Mouse (Mus musculus) 3T3-L1 (cell line): ENCODE measurements around the gene Galnt10.
A peak's percentile ranks its signal among the peaks of the same experiment; 100 is the strongest.

Experiments
- DNase-seq: peaks from one replicate; pipeline ENCODE4 v3.0.0-alpha.2; 2015; ENCODE audit warnings: low read depth, low spot score

The Galnt10 gene

GRCm38 (mm10) chr11:57658214-57658613 is 13.0 kb downstream of the Galnt10 start:
- no peak for DNase-seq

GRCm38 (mm10) chr11:57658751-57659150 is 13.5 kb downstream of the Galnt10 start:
- no peak for DNase-seq

- no peak for DNase-seq
Observed at GRCm38 (mm10) chr11:57660156-57660555, 14.9 kb downstream of the Galnt10 start.

- no peak for DNase-seq
Observed at GRCm38 (mm10) chr11:57660814-57661213, 15.6 kb downstream of the Galnt10 start.

GRCm38 (mm10) chr11:57661492-57662229 is 16.4 kb downstream of the Galnt10 start:
- no peak for DNase-seq

- no peak for DNase-seq
Observed at GRCm38 (mm10) chr11:57662231-57662630, 17.0 kb downstream of the Galnt10 start.

GRCm38 (mm10) chr11:57663271-57663670 is 18.0 kb downstream of the Galnt10 start:
- no peak for DNase-seq

GRCm38 (mm10) chr11:57664741-57665140 is 19.5 kb downstream of the Galnt10 start:
- DNase-seq, result no peak

GRCm38 (mm10) chr11:57668271-57668670 is 23.0 kb downstream of the Galnt10 start:
- no peak for DNase-seq

GRCm38 (mm10) chr11:57669522-57669921 is 24.3 kb downstream of the Galnt10 start:
- no peak for DNase-seq

GRCm38 (mm10) chr11:57671120-57671697 is 26.0 kb downstream of the Galnt10 start:
- no peak for DNase-seq

- no peak for DNase-seq
Observed at GRCm38 (mm10) chr11:57671797-57672196, 26.6 kb downstream of the Galnt10 start.

GRCm38 (mm10) chr11:57672995-57673394 is 27.8 kb downstream of the Galnt10 start:
- no peak for DNase-seq

GRCm38 (mm10) chr11:57673977-57674687 is 28.9 kb downstream of the Galnt10 start:
- peak; percentile 58 for DNase-seq

GRCm38 (mm10) chr11:57677261-57677660 is 32.0 kb downstream of the Galnt10 start:
- DNase-seq, result no peak

- no peak for DNase-seq
Observed at GRCm38 (mm10) chr11:57682589-57682988, 37.3 kb downstream of the Galnt10 start.

GRCm38 (mm10) chr11:57683125-57683524 is 37.9 kb downstream of the Galnt10 start:
- no peak for DNase-seq

GRCm38 (mm10) chr11:57683931-57684330 is 38.7 kb downstream of the Galnt10 start:
- no peak for DNase-seq

GRCm38 (mm10) chr11:57684891-57685290 is 39.6 kb downstream of the Galnt10 start:
- DNase-seq, result no peak

- DNase-seq, result no peak
Observed at GRCm38 (mm10) chr11:57685689-57686454, 40.6 kb downstream of the Galnt10 start.

- DNase-seq, result no peak
Observed at GRCm38 (mm10) chr11:57686797-57687196, 41.6 kb downstream of the Galnt10 start.

- no peak for DNase-seq
Observed at GRCm38 (mm10) chr11:57687258-57687657, 42.0 kb downstream of the Galnt10 start.
